Mouse (Mus musculus) cortical plate, adult 2 months (tissue): Measurements from ENCODE around the gene Icam2.

Experiments used
- CTCF ChIP-seq: fragments of 200-500 bp; IDR thresholded peaks from 2 replicates; pipeline ENCODE4 v1.5.1; 2011; ENCODE audit warnings: mild to moderate bottlenecking, control low read depth, low read length; ENCODE audit not compliant: insufficient read depth; ENCODE audit errors: extremely low read depth
- POLR2A ChIP-seq: fragments of 200-500 bp; IDR thresholded peaks from 2 replicates; pipeline ENCODE4 v1.6.1; 2011; ENCODE audit warnings: mild to moderate bottlenecking, low read length, control low read depth; ENCODE audit not compliant: insufficient read depth; ENCODE audit errors: extremely low read depth

DNA sequence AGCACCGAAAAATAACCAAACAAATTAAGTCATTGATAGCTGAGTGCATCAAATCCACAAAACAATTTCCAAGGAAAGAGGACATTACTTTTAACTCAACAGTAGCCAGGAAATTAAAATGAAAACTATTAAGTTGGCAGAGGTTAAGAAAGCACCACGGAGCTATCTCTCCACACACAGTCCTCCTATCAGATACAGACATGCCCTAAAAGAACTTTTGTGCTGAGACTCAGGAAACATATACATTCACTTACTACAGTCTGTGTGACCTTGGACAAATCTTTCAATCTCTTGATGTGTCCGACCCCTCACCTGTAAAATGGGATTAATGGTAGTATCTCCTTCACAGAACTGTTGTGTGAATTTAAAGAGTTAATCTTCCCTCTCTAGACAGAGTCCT, 1.5 kb downstream of the Icam2 start:
- TF ChIP-seq CTCF (no peak), POLR2A (no peak)
